Mouse (Mus musculus) stomach, postnatal 0 days (tissue): ENCODE data around the gene Rabgap1l.

Source experiments
- CTCF ChIP-seq: IDR thresholded peaks from 2 replicates; pipeline ENCODE4 v1.5.1; 2016; ENCODE audit warnings: antibody characterized with exemption, low read depth, mild to moderate bottlenecking, moderate library complexity
- EP300 ChIP-seq: optimal IDR thresholded peaks from 2 replicates; pipeline ENCODE3; 2016; ENCODE audit warnings: antibody characterized with exemption

- no peak for TF ChIP-seq CTCF
- no peak for TF ChIP-seq EP300
These were observed 42.4 kb downstream of the Rabgap1l start for GRCm38 (mm10) chr1:160750629-160751028.
